Mouse (Mus musculus): Measurements from ENCODE around the gene Ddx54. TPM values are rescaled to one million over a fixed set of nuclear protein-coding genes. Genes with fewer than 3 reads are reported as not detected.

Ddx54 gene
- polyA plus RNA-seq (2015; fragmentation: Nextera tagmentation; extraction: Ambion mirVana) = 36.8 and 37.8 TPM in 2 replicates

DNA sequence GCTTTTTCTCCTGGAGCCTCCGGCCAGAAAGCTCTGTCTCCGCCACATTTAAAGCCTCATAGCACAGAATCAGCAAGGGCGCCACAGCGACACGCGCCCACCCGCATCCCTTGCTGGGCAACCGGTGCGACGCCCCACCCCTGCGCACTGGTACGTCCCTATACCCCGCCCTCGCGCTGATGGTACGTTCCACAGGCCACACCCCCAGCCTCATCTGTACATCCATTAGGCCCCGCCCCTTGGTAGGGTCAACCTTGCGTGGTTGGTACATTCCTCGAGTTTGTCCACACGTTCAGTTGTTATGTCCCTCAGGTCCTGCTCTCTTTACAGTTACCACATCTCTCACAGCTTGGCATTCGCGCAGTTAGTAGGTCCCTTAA is at the start of gene Ddx54, which contains the start of gene Rita1:
Ddx54 (plus strand) TSS at position 298 of the 380 bp plus-strand sequence.
Rita1 (minus strand) TSS at position 148 of the 380 bp plus-strand sequence.
- Histone ChIP-seq H3K36me3 (ENCODE audit: control insufficient read depth, insufficient read depth, low read length) (peaks cover 14% of the 10 kb centered on the region; the same call in 1 of the 2 replicates), H3K9ac (ENCODE audit: low read length) (peak within 1 kb of the TSS; percentile 72), H3K4me3 (ENCODE audit: low read length) (peak within 1 kb of the TSS; percentile 67), H3K27me3 (ENCODE audit: control insufficient read depth, insufficient read depth, low read depth, low read length) (no peaks in the 10 kb centered on the region), H3K4me1 (replicated peaks; ENCODE audit: control insufficient read depth, insufficient read depth, low read length) (peaks cover 17% of the 10 kb centered on the region), H3K9me3 (ENCODE audit: control insufficient read depth, low read length) (peaks cover 3% of the 10 kb centered on the region; the same call in 1 of the 2 replicates), H3K27ac (ENCODE audit: low read length) (peak within 1 kb of the TSS; percentile 85), H3K4me2 (ENCODE audit: low read depth, low read length) (peak within 1 kb of the TSS; percentile 84)
- WGBS = 0% methylated on average over 22 of the region's 22 CpGs
- peak; percentile 90 for ATAC-seq (ENCODE audit: low read depth)

DNA sequence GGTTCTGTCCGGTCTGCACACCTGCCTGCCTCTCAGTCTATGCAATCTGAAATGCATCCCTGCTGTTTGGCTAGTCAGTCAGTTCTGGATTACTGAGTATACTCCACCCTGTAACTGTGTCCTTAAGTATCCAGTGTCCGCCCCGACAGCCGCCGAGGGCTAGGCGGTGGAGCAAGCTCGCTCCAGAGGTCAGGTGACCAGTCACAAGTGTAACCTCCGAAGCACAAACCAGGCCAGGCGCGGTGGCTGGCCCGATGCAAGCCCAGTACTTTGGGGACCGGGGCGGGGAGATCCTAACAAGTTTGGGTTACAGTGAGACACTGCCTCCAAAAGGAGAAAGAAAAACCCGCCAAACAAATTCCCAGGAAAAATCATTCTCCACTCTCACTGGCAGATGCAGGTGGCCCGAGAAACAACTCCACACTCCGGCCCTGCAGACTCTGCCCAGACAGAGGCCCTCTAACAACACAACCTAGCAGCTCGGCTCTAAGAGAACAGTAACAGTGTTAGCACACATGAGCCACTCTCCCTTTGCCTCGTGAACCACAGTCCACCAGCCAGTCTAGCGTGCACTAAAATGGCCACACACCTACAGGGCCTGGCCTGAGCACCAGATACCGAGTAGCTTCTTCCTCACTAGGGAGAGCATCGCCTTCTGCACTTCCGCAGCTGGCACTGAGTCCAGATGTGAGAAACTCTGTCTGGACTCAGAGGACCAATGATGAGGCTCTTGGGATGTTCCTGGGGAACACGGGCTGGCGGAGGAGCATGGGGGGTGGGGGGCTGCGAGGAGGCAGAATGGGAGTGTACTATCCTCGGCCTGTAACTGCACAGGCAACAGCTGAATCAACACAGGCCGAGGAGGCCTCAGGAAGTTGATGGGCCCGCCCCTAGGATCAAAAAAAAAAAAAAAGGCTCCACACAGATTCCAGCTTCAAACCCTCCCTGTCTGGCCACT is 49.3 kb upstream of the Ddx54 start:
- H3K4me1 ChIP-seq (replicated peaks; ENCODE audit: control insufficient read depth, insufficient read depth, low read length) = peaks cover 64% of the 10 kb centered on the region
- peak; percentile 73 for ATAC-seq (ENCODE audit: low read depth)
- no peaks in the 10 kb centered on the region for H3K36me3 ChIP-seq (ENCODE audit: control insufficient read depth, insufficient read depth, low read length)
- no peaks in the 10 kb centered on the region for H3K9me3 ChIP-seq (ENCODE audit: control insufficient read depth, low read length)
- H3K9ac ChIP-seq (ENCODE audit: low read length) = peak overlapping the region; percentile 48
- H3K27me3 ChIP-seq (ENCODE audit: control insufficient read depth, insufficient read depth, low read depth, low read length) = no peaks in the 10 kb centered on the region
- H3K4me2 ChIP-seq (ENCODE audit: low read depth, low read length) = 0 out of 2 replicates have a peak overlapping the region, but pooled peaks have one; percentile 5
- WGBS = 23% methylated on average over 28 of the region's 28 CpGs
- H3K27ac ChIP-seq (ENCODE audit: low read length) = peak overlapping the region; percentile 92
- no peak overlapping the region for H3K4me3 ChIP-seq (ENCODE audit: low read length)

DNA sequence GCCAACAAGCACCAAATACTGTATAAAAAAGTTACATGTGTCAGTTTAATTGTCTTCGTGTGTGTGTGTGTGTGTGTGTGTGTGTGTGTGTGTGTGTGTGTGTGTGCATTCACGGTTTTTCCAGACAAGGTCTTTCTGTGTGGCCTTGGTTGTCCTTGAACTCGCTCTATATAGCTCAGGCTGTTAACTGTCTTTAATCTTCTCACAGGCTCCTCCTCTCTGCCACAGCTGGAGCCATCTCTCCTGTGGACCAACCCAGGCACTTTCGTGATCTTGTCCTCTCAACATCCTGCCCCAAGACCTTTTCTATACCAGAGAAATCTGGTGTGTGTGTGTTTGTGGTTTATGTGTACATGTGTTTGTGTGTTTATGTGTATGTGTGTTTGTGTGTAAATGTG is 48.6 kb upstream of the Ddx54 start:
- Histone ChIP-seq H3K27me3 (ENCODE audit: control insufficient read depth, insufficient read depth, low read depth, low read length) (no peaks in the 10 kb centered on the region), H3K4me2 (ENCODE audit: low read depth, low read length) (no peak overlapping the region), H3K9me3 (ENCODE audit: control insufficient read depth, low read length) (no peaks in the 10 kb centered on the region), H3K4me1 (replicated peaks; ENCODE audit: control insufficient read depth, insufficient read depth, low read length) (peaks cover 69% of the 10 kb centered on the region), H3K27ac (ENCODE audit: low read length) (peak overlapping the region; percentile 92), H3K36me3 (ENCODE audit: control insufficient read depth, insufficient read depth, low read length) (no peaks in the 10 kb centered on the region), H3K9ac (ENCODE audit: low read length) (no peak overlapping the region; the same call in 1 of the 2 replicates), H3K4me3 (ENCODE audit: low read length) (no peak overlapping the region)
- no peak for ATAC-seq (ENCODE audit: low read depth)
- WGBS = 31% methylated on average over 4 of the region's 4 CpGs

DNA sequence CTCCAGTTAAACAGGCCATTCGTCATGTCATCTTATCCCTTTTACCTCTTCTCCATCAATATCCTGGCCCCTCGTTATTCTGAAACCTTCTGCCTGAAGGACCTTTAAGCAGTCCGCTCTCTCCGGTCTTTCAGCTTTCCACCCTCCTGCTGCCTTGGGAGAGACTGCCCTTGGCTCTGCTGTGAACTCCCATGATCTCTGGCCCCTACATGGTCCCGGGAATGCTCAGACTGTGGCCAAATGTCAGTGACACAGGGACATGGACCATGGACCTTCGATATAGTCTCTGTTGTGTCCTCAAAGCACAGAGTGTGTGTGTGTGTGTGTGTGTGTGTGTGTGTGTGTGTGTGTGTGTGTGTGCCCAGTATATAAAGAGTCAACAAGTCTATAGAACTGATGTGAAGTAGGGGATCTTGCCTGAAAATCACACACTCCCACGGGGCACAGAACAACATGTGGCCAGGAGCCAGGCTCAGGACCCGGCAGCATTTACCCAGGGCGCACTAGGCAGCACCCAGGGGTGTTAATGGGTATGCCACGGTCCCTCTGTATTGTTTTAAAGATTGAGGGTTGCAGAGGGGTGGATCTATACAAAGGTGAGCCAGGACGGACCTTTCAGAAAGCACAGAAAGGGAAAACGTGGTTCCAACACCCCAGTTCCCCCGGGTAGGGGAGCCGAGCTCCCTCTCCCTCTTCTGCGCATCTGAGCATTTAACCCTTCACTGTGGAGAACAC is 47.2 kb upstream of the Ddx54 start:
- Histone ChIP-seq H3K27ac (ENCODE audit: low read length) (peak overlapping the region; percentile 45; the same call in 1 of the 2 replicates), H3K4me2 (ENCODE audit: low read depth, low read length) (no peak overlapping the region), H3K4me1 (replicated peaks; ENCODE audit: control insufficient read depth, insufficient read depth, low read length) (peaks cover 70% of the 10 kb centered on the region), H3K9me3 (ENCODE audit: control insufficient read depth, low read length) (no peaks in the 10 kb centered on the region), H3K27me3 (ENCODE audit: control insufficient read depth, insufficient read depth, low read depth, low read length) (no peaks in the 10 kb centered on the region), H3K9ac (ENCODE audit: low read length) (peak overlapping the region; percentile 5; the same call in 1 of the 2 replicates), H3K36me3 (ENCODE audit: control insufficient read depth, insufficient read depth, low read length) (no peaks in the 10 kb centered on the region), H3K4me3 (ENCODE audit: low read length) (no peak overlapping the region)
- no peak for ATAC-seq (ENCODE audit: low read depth)
- 41% methylated on average over 15 of the region's 15 CpGs for WGBS

DNA sequence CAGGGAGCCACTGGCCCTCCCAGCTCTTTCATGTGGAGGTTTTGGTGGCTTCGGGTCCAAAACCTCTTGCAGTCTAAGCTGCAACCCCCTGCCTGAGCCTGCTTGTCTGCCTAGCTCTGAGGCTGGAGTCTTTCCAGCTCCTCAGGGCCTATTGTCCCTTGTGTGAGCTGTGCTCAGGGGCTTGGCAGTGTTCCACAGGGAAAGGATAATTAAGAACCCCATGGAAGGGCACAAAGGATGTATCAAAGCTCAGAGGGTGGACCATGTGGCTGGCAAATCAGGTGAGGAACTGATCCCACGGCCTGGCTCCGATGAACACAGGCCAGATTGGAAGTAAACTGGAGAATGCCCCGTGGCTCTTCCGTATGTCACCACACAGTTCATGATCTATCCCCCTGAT is 46.4 kb upstream of the Ddx54 start:
- Histone ChIP-seq H3K4me1 (replicated peaks; ENCODE audit: control insufficient read depth, insufficient read depth, low read length) (peaks cover 70% of the 10 kb centered on the region), H3K36me3 (ENCODE audit: control insufficient read depth, insufficient read depth, low read length) (no peaks in the 10 kb centered on the region), H3K9me3 (ENCODE audit: control insufficient read depth, low read length) (no peaks in the 10 kb centered on the region), H3K27ac (ENCODE audit: low read length) (peak overlapping the region; percentile 45; the same call in 1 of the 2 replicates), H3K4me3 (ENCODE audit: low read length) (no peak overlapping the region), H3K4me2 (ENCODE audit: low read depth, low read length) (no peak overlapping the region), H3K27me3 (ENCODE audit: control insufficient read depth, insufficient read depth, low read depth, low read length) (no peaks in the 10 kb centered on the region), H3K9ac (ENCODE audit: low read length) (peak overlapping the region; percentile 5; the same call in 1 of the 2 replicates)
- ATAC-seq (ENCODE audit: low read depth) = no peak
- 53% methylated on average over 5 of the region's 5 CpGs for whole genome bisulfite sequencing

DNA sequence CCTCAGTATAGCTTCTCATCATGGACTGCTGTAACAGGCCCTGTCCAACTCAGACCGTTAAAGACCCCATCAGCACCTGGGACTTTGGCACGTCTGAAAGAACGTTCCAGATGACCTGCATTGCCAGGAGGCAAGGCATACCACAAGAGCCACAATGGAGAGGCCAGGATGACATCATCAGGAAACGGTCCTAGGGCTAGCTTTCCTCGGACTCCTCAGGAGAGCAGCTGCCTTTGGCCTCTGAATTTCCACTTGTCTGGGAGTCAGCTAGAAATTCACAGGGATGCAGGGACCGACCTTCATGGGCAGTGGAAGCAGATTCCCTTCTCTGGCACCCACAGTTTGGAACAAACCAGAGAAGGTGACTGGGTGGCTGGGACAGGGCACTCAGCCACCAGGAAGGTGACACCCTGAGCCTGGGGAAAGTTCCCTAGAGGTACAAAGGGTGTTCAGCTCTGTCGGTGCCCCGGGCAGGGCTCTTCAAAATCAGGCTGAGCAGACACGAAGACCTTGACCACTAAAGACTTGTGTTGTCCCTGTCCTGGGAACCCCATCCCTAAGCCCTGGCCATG is 45.8 kb upstream of the Ddx54 start:
- Histone ChIP-seq H3K4me3 (ENCODE audit: low read length) (no peak overlapping the region), H3K27me3 (ENCODE audit: control insufficient read depth, insufficient read depth, low read depth, low read length) (no peaks in the 10 kb centered on the region), H3K4me2 (ENCODE audit: low read depth, low read length) (no peak overlapping the region), H3K9ac (ENCODE audit: low read length) (no peak overlapping the region), H3K27ac (ENCODE audit: low read length) (peak overlapping the region; percentile 26), H3K36me3 (ENCODE audit: control insufficient read depth, insufficient read depth, low read length) (no peaks in the 10 kb centered on the region), H3K4me1 (replicated peaks; ENCODE audit: control insufficient read depth, insufficient read depth, low read length) (peaks cover 75% of the 10 kb centered on the region), H3K9me3 (ENCODE audit: control insufficient read depth, low read length) (no peaks in the 10 kb centered on the region)
- no peak for ATAC-seq (ENCODE audit: low read depth)
- 44% methylated on average over 9 of the region's 9 CpGs for WGBS

DNA sequence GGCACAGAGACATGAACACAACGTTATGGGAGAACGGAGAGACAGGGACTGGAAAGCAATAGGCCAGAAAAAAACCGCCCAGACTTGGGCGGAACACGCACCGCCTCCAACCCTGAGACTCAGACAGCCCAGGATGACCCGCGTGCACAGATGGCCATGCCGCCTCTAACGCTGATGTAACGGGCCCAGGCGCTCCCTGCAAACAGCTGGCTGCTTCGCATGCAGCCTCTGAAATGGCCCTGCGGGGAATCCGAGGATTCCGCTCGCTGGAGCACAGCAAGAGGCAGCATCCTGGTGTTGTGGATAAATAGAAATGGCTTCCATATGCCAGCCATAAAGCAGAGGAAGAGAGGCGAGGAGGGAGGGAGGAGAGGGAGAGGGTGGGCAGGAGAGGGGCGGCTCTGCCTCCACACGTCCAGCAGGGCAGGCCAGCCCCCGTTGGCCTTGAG is 45.3 kb upstream of the Ddx54 start:
- H3K27me3 ChIP-seq (ENCODE audit: control insufficient read depth, insufficient read depth, low read depth, low read length) = no peaks in the 10 kb centered on the region
- WGBS = 33% methylated on average over 21 of the region's 21 CpGs
- H3K4me3 ChIP-seq (ENCODE audit: low read length) = no peak overlapping the region
- peaks cover 77% of the 10 kb centered on the region for H3K4me1 ChIP-seq (replicated peaks; ENCODE audit: control insufficient read depth, insufficient read depth, low read length)
- H3K4me2 ChIP-seq (ENCODE audit: low read depth, low read length) = no peak overlapping the region
- ATAC-seq (ENCODE audit: low read depth) = peak; percentile 50
- H3K9ac ChIP-seq (ENCODE audit: low read length) = 0 out of 2 replicates have a peak overlapping the region, but pooled peaks have one; percentile 11
- peak overlapping the region; percentile 39 for H3K27ac ChIP-seq (ENCODE audit: low read length)
- no peaks in the 10 kb centered on the region for H3K9me3 ChIP-seq (ENCODE audit: control insufficient read depth, low read length)
- no peaks in the 10 kb centered on the region for H3K36me3 ChIP-seq (ENCODE audit: control insufficient read depth, insufficient read depth, low read length)

DNA sequence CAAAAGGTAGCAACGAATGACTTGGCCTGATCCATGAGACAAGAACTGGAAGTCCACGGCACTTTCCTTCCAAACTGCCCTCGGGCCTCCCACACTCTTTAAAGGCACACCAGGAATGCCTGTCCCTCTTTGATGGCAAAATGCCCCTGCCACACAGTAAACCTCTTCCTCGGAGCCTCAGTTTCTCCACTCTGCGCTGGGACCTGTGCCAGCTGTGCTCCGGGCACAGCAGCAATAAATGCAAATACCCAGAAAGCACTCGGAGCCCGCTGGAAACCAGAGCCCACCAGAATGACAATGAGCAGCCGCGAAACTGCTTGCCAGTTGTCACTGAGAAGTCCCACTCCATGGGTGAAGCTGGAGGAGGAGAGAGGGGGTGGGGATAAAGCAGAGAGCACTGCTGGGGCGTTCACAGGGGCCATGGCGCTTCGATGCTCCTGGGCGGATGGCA is 44.8 kb upstream of the Ddx54 start:
- no peaks in the 10 kb centered on the region for H3K27me3 ChIP-seq (ENCODE audit: control insufficient read depth, insufficient read depth, low read depth, low read length)
- H3K4me3 ChIP-seq (ENCODE audit: low read length) = no peak overlapping the region
- no peak overlapping the region for H3K4me2 ChIP-seq (ENCODE audit: low read depth, low read length)
- H3K36me3 ChIP-seq (ENCODE audit: control insufficient read depth, insufficient read depth, low read length) = no peaks in the 10 kb centered on the region
- H3K9me3 ChIP-seq (ENCODE audit: control insufficient read depth, low read length) = no peaks in the 10 kb centered on the region
- peaks cover 78% of the 10 kb centered on the region for H3K4me1 ChIP-seq (replicated peaks; ENCODE audit: control insufficient read depth, insufficient read depth, low read length)
- 0 out of 2 replicates have a peak overlapping the region, but pooled peaks have one; percentile 11 for H3K9ac ChIP-seq (ENCODE audit: low read length)
- WGBS = 56% methylated on average over 14 of the region's 14 CpGs
- no peak for ATAC-seq (ENCODE audit: low read depth)
- H3K27ac ChIP-seq (ENCODE audit: low read length) = peak overlapping the region; percentile 39
